Mouse (Mus musculus): ENCODE measurements around the gene Psen2. TPM values are rescaled to one million over a fixed set of nuclear protein-coding genes. Genes with fewer than 3 reads are reported as not detected.

The Psen2 gene
- polyA plus RNA-seq (2017; shearing (Covaris generic)): 117 TPM

GRCm38 (mm10) chr1:180263364-180263997, at the start of gene Psen2:
Psen2 (minus strand) TSS chr1:180263438.

GRCm38 (mm10) chr1:180198959-180199714, 64.1 kb downstream of the Psen2 start, which contains the start of gene Coq8a:
Coq8a (minus strand) TSS chr1:180199602.

Other genes with a start within 250 kb of the Psen2 start
- gene Coq8a, start 63.8 kb downstream of the Psen2 start, polyA plus RNA-seq (2017; shearing (Covaris generic)): 50.3 TPM
- gene Itpkb, start 67.0 kb upstream of the Psen2 start, polyA plus RNA-seq (2017; shearing (Covaris generic)): 73.1 TPM
- not detected for gene Stum, start 220.1 kb upstream of the Psen2 start, polyA plus RNA-seq (2017; shearing (Covaris generic))

All from CD4-positive, CD25-positive, alpha-beta regulatory T cell (primary cell).